Mouse (Mus musculus) heart, embryonic 15.5 days (tissue): ENCODE results near the gene Cebpb. TPM values are rescaled to one million over a fixed set of nuclear protein-coding genes. Genes with fewer than 3 reads are reported as not detected.

Source experiments
- ATAC-seq: fragments of 200-750 bp; cut with Nextera tagmentation; replicated peaks from 2 replicates; pipeline ENCODE4 v1.8.0; 2017; ENCODE audit warnings: low read depth, moderate TSS enrichment; ENCODE audit not compliant: insufficient number of reproducible peaks, insufficient read depth, low FRiP score
- H3K27ac ChIP-seq: fragments of 300-500 bp; sonication (generic); 2 replicates; pipeline ENCODE4 v1.5.1; 2015; ENCODE audit warnings: mild to moderate bottlenecking, inconsistent platforms
- H3K27me3 ChIP-seq: fragments of 300-500 bp; sonication (generic); 2 replicates; pipeline ENCODE4 v1.6.1; 2015; ENCODE audit warnings: inconsistent platforms
- H3K36me3 ChIP-seq: fragments of 300-500 bp; sonication (generic); 2 replicates; pipeline ENCODE4 v1.6.1; 2015; ENCODE audit warnings: mild to moderate bottlenecking, inconsistent platforms
- H3K4me1 ChIP-seq: fragments of 300-500 bp; sonication (generic); replicated peaks from 2 replicates; pipeline ENCODE4 v1.6.1; 2015; ENCODE audit warnings: inconsistent platforms
- H3K4me2 ChIP-seq: fragments of 300-500 bp; sonication (generic); 2 replicates; pipeline ENCODE4 v1.6.1; 2015; ENCODE audit warnings: inconsistent platforms, mild to moderate bottlenecking, moderate library complexity
- H3K4me3 ChIP-seq: fragments of 300-500 bp; sonication (generic); 2 replicates; pipeline ENCODE4 v1.5.1; 2015; ENCODE audit warnings: mild to moderate bottlenecking, inconsistent platforms
- H3K9ac ChIP-seq: fragments of 300-500 bp; sonication (generic); 2 replicates; pipeline ENCODE4 v1.6.1; 2015; ENCODE audit warnings: mild to moderate bottlenecking, inconsistent platforms
- H3K9me3 ChIP-seq: fragments of 300-500 bp; sonication (generic); replicated peaks from 2 replicates; pipeline ENCODE4 v1.6.1; 2016; ENCODE audit warnings: inconsistent platforms
- WGBS: fragments of 180-500 bp; shearing (Covaris S2); methylation state at CpG from one replicate; pipeline ENCODE4 v1.1.7; 2015; ENCODE audit warnings: mixed read lengths; 5-methylcytosine and 5-hydroxymethylcytosine counted together
- polyA plus RNA-seq: library from polyadenylated mRNA; unstranded; fragments of >200 nt; fragmentation: Nextera tagmentation; extraction: Ambion mirVana; gene quantifications from 2 replicates; pipeline ENCODE4 v1.2.1, GENCODE M21; 2015

Cebpb gene
- polyA plus RNA-seq, 1 experiment from 2014 or later = 10.2 TPM

DNA sequence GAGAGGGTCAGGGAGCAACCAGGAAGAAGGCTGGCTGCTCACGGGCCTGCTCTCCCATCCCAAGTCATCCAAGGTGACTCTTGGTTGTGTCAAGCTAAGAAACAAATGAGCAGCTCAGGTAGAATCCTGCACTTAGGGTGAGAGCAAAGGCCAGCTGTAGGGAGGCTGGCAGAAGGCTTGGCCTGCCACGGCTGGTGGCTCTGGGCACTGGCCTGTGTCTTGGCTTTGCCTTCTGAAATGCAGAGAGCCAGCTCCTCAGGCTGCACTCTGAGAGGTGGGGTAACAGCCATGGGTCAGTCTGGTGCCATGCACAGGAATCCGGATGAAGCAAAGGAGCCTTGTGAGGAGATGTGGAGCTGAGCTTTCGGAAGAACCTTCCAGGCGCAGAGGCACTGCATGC, 20.3 kb upstream of the Cebpb start:
- Histone ChIP-seq H3K4me1 (no peaks in the 10 kb centered on the region), H3K36me3 (no peaks in the 10 kb centered on the region), H3K9me3 (no peaks in the 10 kb centered on the region), H3K4me3 (no peak overlapping the region), H3K27me3 (no peaks in the 10 kb centered on the region), H3K9ac (no peak overlapping the region), H3K4me2 (no peak overlapping the region), H3K27ac (no peak overlapping the region)
- ATAC-seq = no peak
- WGBS = 76% methylated on average over 5 of the region's 5 CpGs

DNA sequence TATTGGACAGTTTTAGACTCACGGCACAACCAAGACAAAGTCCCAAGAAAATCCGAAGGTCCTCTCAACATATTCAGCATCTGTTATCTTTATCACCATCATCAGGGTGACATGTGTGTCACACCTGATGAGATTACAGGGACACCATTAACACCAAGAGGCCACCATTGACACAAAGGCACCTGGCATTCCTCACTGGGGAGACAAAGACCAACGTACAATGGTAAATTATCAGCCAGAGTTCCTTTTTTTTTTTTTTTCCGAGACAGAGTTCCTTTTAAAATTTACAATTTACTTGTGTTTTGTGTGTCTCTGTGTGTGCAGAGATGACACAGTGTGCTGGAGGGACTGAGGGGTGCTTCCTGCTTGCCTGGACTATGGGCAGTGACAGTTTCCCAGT, 19.3 kb upstream of the Cebpb start:
- WGBS = 64% methylated on average over 4 of the region's 4 CpGs
- H3K9me3 ChIP-seq = no peaks in the 10 kb centered on the region
- no peaks in the 10 kb centered on the region for H3K27me3 ChIP-seq
- no peaks in the 10 kb centered on the region for H3K36me3 ChIP-seq
- no peaks in the 10 kb centered on the region for H3K4me1 ChIP-seq
- no peak overlapping the region for H3K4me3 ChIP-seq
- H3K9ac ChIP-seq = no peak overlapping the region
- no peak overlapping the region for H3K4me2 ChIP-seq
- no peak for ATAC-seq
- no peak overlapping the region for H3K27ac ChIP-seq

DNA sequence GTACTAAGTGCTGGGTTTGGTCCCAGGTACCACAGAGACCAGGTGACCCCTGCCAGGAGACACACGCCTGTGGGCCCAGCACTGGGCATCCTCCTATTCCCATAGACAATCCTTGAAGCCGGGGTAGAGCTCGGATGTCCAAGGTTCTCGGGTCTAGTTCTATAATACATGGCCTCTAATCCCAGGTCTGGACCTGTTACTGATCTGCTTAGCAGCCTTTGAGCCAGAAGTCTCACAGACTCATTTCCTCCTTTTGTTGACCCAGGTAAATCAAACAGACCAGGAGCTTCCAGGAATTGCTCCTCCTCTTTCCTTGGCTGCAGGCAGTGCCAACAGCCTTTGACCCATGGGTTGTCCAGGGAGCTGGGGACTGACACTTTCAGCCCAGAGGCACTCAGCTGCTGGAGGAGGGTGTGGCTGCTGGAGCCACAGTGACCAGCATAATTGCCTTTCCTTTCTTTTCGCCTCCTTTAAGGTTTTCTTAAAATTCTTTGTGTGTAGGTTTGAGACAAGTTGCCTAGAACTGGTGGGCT, 17.5 kb upstream of the Cebpb start:
- no peak overlapping the region for H3K27ac ChIP-seq
- no peak overlapping the region for H3K4me2 ChIP-seq
- no peak overlapping the region for H3K4me3 ChIP-seq
- ATAC-seq = no peak
- H3K4me1 ChIP-seq = peaks cover 3% of the 10 kb centered on the region; the same call in 1 of the 2 replicates
- no peaks in the 10 kb centered on the region for H3K9me3 ChIP-seq
- no peaks in the 10 kb centered on the region for H3K27me3 ChIP-seq
- H3K36me3 ChIP-seq = no peaks in the 10 kb centered on the region
- 84% methylated on average over 5 of the region's 5 CpGs for WGBS
- H3K9ac ChIP-seq = no peak overlapping the region

DNA sequence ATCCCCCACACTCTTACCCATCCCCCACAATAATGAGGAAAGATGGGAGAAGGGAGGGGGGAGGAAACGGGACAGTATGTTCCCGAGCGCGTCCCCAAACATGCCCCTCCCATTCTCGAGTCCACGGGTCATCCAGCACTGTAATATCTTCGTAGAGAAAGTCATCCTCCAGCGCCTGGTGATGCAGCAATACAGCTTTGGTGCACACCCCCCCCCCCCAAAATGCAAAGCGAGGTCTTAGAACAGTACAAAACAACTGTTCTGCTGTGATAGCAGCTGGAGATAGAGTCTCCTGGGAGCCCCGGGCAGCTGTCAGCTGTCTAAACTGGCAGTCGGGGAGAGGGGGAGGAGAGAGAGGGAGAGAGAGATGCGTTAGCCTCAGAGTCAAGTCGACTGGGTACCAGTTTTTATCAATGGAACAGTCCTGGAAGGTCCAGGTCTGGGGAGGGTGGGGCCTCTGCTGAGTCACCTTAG, 16.5 kb upstream of the Cebpb start:
- 17% methylated on average over 13 of the region's 13 CpGs for WGBS
- Histone ChIP-seq H3K4me3 (no peak overlapping the region), H3K9ac (no peak overlapping the region), H3K9me3 (no peaks in the 10 kb centered on the region), H3K4me2 (peak overlapping the region; percentile 37; the same call in 1 of the 2 replicates), H3K27me3 (no peaks in the 10 kb centered on the region), H3K4me1 (peaks cover 3% of the 10 kb centered on the region; the same call in 1 of the 2 replicates), H3K36me3 (no peaks in the 10 kb centered on the region), H3K27ac (no peak overlapping the region)
- ATAC-seq = 0 out of 2 replicates have a peak, but pooled peaks have one; percentile 51

DNA sequence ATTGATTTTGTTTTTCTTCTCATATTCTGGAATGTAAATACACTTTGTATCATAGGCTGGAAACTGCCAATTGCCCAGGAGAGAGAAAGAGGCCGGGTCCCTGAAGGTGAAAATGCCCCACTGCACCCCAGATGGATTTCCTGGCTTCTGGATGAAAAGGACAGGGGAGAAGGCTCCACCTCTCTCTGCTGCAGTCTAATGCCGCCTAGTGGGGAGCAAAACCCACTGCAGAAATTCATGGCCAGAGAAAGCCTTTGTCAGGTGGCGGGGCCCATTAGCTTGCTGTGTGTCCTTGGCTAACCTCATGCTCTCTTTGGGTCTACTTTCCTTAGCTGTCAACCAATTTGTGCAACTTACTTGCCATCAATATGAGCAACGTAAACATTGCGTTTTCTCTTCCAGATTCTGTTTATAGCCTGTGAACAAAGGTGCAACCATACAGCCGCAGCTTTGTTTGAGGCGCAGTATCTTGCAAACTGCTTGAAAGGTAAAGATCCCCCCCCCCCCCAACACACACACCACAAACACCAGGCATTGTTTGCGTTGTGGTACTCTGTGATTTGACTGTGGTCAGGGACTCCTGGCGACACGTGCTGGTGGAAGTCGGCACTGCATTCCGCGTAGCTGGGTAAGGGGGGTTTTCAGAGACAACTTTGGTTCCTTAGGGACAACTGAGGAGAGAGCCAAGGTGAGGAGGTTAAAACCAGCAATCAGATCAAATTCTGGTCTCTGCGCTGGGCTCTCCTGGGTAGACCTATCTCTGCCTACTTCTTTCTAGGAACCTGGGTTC, 13.4 kb upstream of the Cebpb start:
- H3K9ac ChIP-seq = no peak overlapping the region

DNA sequence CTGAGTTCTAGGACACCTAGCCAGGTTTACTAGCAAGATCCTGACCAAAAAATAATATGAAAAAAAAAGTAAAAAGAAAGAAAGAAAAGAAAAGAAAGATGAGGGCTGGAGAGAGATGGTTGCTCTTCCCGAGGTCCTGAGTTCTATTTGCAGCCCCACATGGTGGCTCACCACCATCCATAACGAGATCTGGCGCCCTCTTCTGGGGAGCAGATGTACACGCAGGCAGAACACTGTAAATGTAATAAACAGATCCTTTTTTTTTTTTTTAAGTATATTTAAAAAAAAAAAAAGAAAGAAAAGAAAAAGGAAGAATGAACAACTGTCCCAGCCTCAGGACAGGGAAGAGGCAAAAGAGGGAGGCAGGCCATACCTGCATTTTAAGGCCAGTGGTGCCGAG, 10.1 kb upstream of the Cebpb start:
- Histone ChIP-seq H3K4me3 (no peak overlapping the region), H3K27me3 (no peaks in the 10 kb centered on the region), H3K9me3 (no peaks in the 10 kb centered on the region), H3K27ac (no peak overlapping the region), H3K4me1 (peaks cover 7% of the 10 kb centered on the region; the same call in 1 of the 2 replicates), H3K36me3 (no peaks in the 10 kb centered on the region), H3K4me2 (no peak overlapping the region), H3K9ac (no peak overlapping the region)
- 51% methylated on average over 5 of the region's 5 CpGs for WGBS
- ATAC-seq = no peak

More for the DNA sequence above, 13.4 kb upstream of the Cebpb start:
- no peak overlapping the region for H3K4me2 ChIP-seq
- H3K4me1 ChIP-seq = peaks cover 7% of the 10 kb centered on the region; the same call in 1 of the 2 replicates
- ATAC-seq = no peak
- H3K27ac ChIP-seq = no peak overlapping the region
- H3K4me3 ChIP-seq = no peak overlapping the region
- WGBS = 36% methylated on average over 14 of the region's 14 CpGs
- no peaks in the 10 kb centered on the region for H3K27me3 ChIP-seq
- no peaks in the 10 kb centered on the region for H3K9me3 ChIP-seq
- no peaks in the 10 kb centered on the region for H3K36me3 ChIP-seq

DNA sequence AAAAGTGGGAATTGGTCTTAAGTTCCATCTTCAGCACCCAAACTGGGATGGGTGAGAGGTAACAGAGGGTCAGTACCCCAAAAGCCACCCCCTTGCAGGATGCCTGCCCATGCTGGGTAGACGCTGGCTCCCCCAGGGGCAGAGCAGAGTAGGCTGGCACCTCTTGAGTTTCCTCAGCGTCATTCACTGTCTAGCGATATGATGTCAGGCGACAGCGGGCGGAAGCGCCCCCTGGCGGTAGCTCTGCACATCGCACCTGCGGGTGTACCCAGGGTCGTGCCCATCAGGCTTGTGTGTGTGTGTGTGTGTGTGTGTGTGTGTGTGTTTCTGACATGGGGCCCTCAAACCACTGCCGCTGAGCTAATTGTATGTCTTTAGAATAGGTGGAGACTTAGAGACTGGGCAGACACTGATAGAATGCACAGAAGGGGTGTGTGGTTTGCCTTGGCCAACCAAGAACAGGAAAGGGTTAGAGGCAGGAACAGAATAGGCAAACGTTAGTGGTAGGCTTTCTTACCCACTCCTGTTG, 8.7 kb upstream of the Cebpb start:
- ATAC-seq = peak; percentile 58
- Histone ChIP-seq H3K4me2 (no peak overlapping the region), H3K4me1 (peaks cover 7% of the 10 kb centered on the region; the same call in 1 of the 2 replicates), H3K27ac (no peak overlapping the region), H3K9me3 (no peaks in the 10 kb centered on the region), H3K36me3 (no peaks in the 10 kb centered on the region), H3K27me3 (peaks cover 5% of the 10 kb centered on the region; the same call in 1 of the 2 replicates), H3K9ac (no peak overlapping the region), H3K4me3 (no peak overlapping the region)
- WGBS = 2% methylated on average over 13 of the region's 13 CpGs

DNA sequence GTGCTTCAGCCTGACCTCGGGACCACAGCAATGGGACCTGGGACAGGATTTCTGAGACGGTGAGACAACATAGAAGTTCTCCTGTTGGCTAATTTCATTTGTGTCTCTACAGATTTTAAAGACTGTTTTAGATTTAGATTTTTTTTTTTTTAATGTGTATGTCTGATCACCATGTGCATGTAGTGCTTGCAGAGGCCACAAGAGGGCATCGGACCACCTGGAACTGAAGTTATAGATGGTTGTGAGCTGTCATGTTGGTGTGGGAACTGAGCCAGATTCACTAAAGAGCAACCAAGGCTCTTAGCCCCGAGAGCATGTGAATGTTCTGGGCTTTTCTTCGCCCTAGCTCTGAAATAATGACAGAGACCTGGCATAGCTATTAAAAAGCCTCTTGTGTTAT, 8.1 kb upstream of the Cebpb start:
- Histone ChIP-seq H3K4me3 (no peak overlapping the region), H3K9ac (no peak overlapping the region), H3K36me3 (no peaks in the 10 kb centered on the region), H3K9me3 (no peaks in the 10 kb centered on the region), H3K27ac (no peak overlapping the region), H3K4me1 (peaks cover 7% of the 10 kb centered on the region; the same call in 1 of the 2 replicates), H3K4me2 (no peak overlapping the region), H3K27me3 (peaks cover 5% of the 10 kb centered on the region; the same call in 1 of the 2 replicates)
- 45% methylated on average over 5 of the region's 5 CpGs for WGBS
- ATAC-seq = no peak

DNA sequence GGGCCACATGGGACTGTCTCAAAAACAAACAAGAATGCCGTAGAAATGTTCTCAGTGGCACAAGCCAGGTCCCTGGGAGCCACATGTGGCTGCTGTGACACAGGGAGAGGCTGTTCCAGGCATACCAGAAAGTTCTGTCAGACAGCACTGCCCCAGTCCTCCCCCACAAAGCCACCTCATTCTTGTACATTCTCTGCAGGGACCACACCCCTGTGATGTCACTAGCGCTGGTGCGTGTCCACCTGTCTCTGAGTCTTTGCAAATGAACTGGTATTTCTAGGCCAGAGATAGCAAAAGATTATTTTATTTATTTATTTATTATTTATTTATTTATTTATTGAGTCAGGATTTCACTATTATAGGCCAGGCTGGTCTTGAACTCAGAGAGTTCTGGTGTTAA, 5.0 kb upstream of the Cebpb start:
- H3K4me3 ChIP-seq = no peak overlapping the region
- no peak overlapping the region for H3K27ac ChIP-seq
- no peak for ATAC-seq
- peaks cover 11% of the 10 kb centered on the region for H3K4me1 ChIP-seq
- peaks cover 16% of the 10 kb centered on the region for H3K27me3 ChIP-seq
- H3K9ac ChIP-seq = no peak overlapping the region
- no peak overlapping the region for H3K4me2 ChIP-seq
- no peaks in the 10 kb centered on the region for H3K36me3 ChIP-seq
- H3K9me3 ChIP-seq = no peaks in the 10 kb centered on the region
- WGBS = 77% methylated on average over 3 of the region's 3 CpGs

DNA sequence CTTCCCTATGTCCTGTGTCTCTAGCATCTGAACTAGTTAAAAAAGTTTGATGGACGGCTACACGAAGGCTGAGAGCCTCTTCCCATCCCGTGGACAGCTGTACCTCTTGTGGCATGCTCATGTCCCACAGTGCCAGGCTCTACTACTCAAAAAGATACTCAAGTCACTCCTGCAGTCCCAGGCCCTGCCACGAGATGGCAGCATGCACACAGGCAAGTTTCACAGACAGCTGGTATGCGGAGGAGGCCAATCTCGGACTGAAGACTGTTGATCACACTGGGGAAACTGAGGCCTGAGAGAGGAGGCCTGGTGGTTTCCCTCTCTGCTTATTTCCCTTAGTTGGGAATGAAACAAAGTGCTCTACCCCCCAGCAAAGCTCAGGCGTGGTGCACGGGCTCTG, 3.6 kb upstream of the Cebpb start:
- H3K36me3 ChIP-seq = no peaks in the 10 kb centered on the region
- H3K9me3 ChIP-seq = no peaks in the 10 kb centered on the region
- H3K4me3 ChIP-seq = no peak overlapping the region
- H3K27ac ChIP-seq = no peak overlapping the region
- no peak overlapping the region for H3K4me2 ChIP-seq
- H3K4me1 ChIP-seq = peaks cover 15% of the 10 kb centered on the region
- no peak for ATAC-seq
- WGBS = 7% methylated on average over 8 of the region's 8 CpGs
- no peak overlapping the region for H3K9ac ChIP-seq
- H3K27me3 ChIP-seq = peaks cover 16% of the 10 kb centered on the region

DNA sequence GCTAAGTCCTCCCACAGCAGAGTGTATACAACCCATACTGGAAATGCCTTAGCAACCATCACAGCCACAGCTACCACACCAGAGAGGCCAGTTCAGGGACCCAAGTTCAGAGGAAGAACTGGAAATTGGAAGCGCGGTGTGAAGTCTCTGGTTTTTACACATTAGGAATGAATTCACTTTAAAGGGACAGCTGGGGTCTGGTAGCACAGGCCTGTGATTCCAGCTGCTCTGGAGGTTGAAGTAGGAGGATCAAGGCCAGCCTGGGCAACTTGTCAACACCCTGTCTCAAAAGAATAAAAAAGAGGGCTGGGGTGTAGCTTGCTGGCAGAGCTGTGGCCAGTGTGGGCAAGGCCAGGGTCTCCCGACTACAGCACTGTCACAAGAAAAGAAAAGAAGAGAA, 2.9 kb upstream of the Cebpb start:
- Histone ChIP-seq H3K9me3 (no peaks in the 10 kb centered on the region), H3K4me1 (peaks cover 21% of the 10 kb centered on the region), H3K36me3 (no peaks in the 10 kb centered on the region), H3K4me2 (no peak overlapping the region), H3K27me3 (peaks cover 16% of the 10 kb centered on the region), H3K4me3 (no peak overlapping the region), H3K9ac (no peak overlapping the region), H3K27ac (no peak overlapping the region)
- no peak for ATAC-seq
- WGBS = 68% methylated on average over 3 of the region's 3 CpGs
